Mouse (Mus musculus) neutrophil, adult 5-6 weeks (primary cell): Measurements from ENCODE around the gene Celsr1. TPM values are rescaled to one million over a fixed set of nuclear protein-coding genes. Genes with fewer than 3 reads are reported as not detected.

Experiments
- ATAC-seq: fragments of 151-379, 151-347 bp; 2 replicates; pipeline ENCODE4 v1.8.0; 2017; ENCODE audit warnings: mild to moderate bottlenecking, moderate TSS enrichment; ENCODE audit not compliant: insufficient number of reproducible peaks, poor library complexity, low FRiP score, severe bottlenecking; ENCODE audit errors: extremely low read depth
- total RNA-seq: library from RNA; stranded (forward); fragments of 200-1000 nt; gene quantifications from 2 replicates; pipeline ENCODE4 v1.2.3, GENCODE M21; 2017

The Celsr1 gene
- total RNA-seq, 1 experiment from 2014 or later, result 3.1 TPM

GRCm38 (mm10) chr15:86013130-86013529 lies 20.4 kb downstream of the Celsr1 start:
- no peak for ATAC-seq

GRCm38 (mm10) chr15:86007690-86008121 lies 25.9 kb downstream of the Celsr1 start:
- peak; percentile 71 for ATAC-seq

- no peak for ATAC-seq
Measured at GRCm38 (mm10) chr15:86005691-86006525, 27.7 kb downstream of the Celsr1 start.

GRCm38 (mm10) chr15:86004048-86004447 lies 29.5 kb downstream of the Celsr1 start:
- ATAC-seq, result no peak

- no peak for ATAC-seq
Measured at GRCm38 (mm10) chr15:86000706-86001292, 32.8 kb downstream of the Celsr1 start.

GRCm38 (mm10) chr15:85998525-85999230 lies 34.9 kb downstream of the Celsr1 start:
- ATAC-seq, result no peak

- no peak for ATAC-seq
Measured at GRCm38 (mm10) chr15:85996031-85996765, 37.4 kb downstream of the Celsr1 start.

GRCm38 (mm10) chr15:85994906-85995608 lies 38.5 kb downstream of the Celsr1 start:
- ATAC-seq, result no peak

- ATAC-seq, result no peak
Measured at GRCm38 (mm10) chr15:85993931-85994583, 39.5 kb downstream of the Celsr1 start.

GRCm38 (mm10) chr15:85993386-85993785 lies 40.2 kb downstream of the Celsr1 start:
- ATAC-seq, result no peak

GRCm38 (mm10) chr15:85992125-85992495 lies 41.5 kb downstream of the Celsr1 start:
- ATAC-seq, result no peak

- ATAC-seq, result no peak
Measured at GRCm38 (mm10) chr15:85991453-85992124, 42.0 kb downstream of the Celsr1 start.

GRCm38 (mm10) chr15:85990696-85991443 lies 42.7 kb downstream of the Celsr1 start:
- no peak for ATAC-seq

- no peak for ATAC-seq
Measured at GRCm38 (mm10) chr15:85987896-85988295, 45.7 kb downstream of the Celsr1 start.

GRCm38 (mm10) chr15:85986170-85986569 lies 47.4 kb downstream of the Celsr1 start:
- no peak for ATAC-seq

- ATAC-seq, result no peak
Measured at GRCm38 (mm10) chr15:85985601-85986000, 48.0 kb downstream of the Celsr1 start.

- ATAC-seq, result no peak
Measured at GRCm38 (mm10) chr15:85983131-85983530, 50.4 kb downstream of the Celsr1 start.
